Mouse (Mus musculus): ENCODE measurements at regions not wholly inside any gene's neighbourhood (a gene's known extent, or its start where the extent isn't known, plus 50 kb on each side); places are given as distances from the start of the nearest gene placed in this dataset.

- no peak for TF ChIP-seq SRF (IDR thresholded peaks at IDR 0.05; ENCODE audit: control insufficient read depth, insufficient read length, low read depth)
- TF ChIP-seq POLR2A (IDR thresholded peaks at IDR 0.05; ENCODE audit: insufficient read length, low read depth): no peak
- no peak for TF ChIP-seq MAX (IDR thresholded peaks at IDR 0.05; ENCODE audit: low read depth)
- no peak for TF ChIP-seq MYOG (IDR thresholded peaks at IDR 0.05; ENCODE audit: control insufficient read depth in 1 of 3, insufficient read depth in 1 of 3, insufficient read length in 2 of 3, low read depth in 2 of 3)
- no peak for TF ChIP-seq E2F4 (IDR thresholded peaks at IDR 0.05; ENCODE audit: insufficient read depth)
- no peak for TF ChIP-seq POLR2AphosphoS2 (IDR thresholded peaks at IDR 0.05; ENCODE audit: insufficient read length, low read depth)
- no peak for TF ChIP-seq TCF12 (IDR thresholded peaks at IDR 0.05; ENCODE audit: insufficient read depth, poor library complexity, severe bottlenecking)
- TF ChIP-seq TCF3 (IDR thresholded peaks at IDR 0.05; ENCODE audit: insufficient read length, low read depth): no peak
Observed at GRCm38 (mm10) chr17:88328807-88329206, 111.7 kb upstream of the Foxn2 start.

Measured in myocyte (in vitro differentiated cells).